Mouse (Mus musculus) right cerebral cortex, postnatal 4 days (tissue): Measurements from ENCODE around the gene March9.

Experiments used
- DNase-seq: peaks from one replicate; pipeline ENCODE4 v3.0.0-alpha.2; 2022

The March9 gene

GRCm38 (mm10) chr10:127059968-127060916 lies at the start of gene March9:
Gene March9 (minus strand): TSS chr10:127060184.
- peak; percentile 79 for DNase-seq

- no peak for DNase-seq
Observed at GRCm38 (mm10) chr10:127108262-127108583, 48.2 kb upstream of the March9 start.

DNA sequence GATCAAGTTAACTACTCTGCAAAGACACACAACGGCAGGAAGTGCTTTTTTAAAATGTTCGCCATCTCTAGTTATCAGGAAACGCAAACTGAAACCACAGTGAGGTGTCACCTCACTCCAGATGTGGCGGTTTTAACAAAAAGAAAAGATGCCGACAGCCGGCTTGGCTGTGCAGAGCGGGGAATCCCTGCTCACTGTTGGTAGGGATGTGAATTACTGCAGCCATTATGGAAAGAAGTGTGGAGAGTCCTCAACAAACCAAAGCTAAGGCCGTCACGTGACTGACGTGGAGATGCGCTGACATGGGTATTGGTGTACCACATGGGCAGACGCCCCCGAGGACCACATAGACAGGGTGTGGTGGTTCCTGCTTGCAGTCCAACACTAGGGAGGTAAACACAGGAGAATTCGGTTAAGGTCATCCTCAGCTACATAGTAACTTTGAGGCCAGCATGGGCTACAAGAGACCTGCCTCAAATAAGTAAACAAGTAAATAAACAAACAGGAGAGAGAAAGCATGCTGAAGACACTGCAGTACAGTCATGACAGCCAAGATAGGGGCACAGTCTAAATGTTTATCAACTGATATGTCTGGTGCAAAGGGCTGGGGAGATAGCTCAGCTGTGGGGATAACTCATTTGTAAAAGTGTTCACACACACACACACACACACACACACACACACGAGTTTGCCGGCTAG lies 47.7 kb upstream of the March9 start:
- no peak for DNase-seq

DNA sequence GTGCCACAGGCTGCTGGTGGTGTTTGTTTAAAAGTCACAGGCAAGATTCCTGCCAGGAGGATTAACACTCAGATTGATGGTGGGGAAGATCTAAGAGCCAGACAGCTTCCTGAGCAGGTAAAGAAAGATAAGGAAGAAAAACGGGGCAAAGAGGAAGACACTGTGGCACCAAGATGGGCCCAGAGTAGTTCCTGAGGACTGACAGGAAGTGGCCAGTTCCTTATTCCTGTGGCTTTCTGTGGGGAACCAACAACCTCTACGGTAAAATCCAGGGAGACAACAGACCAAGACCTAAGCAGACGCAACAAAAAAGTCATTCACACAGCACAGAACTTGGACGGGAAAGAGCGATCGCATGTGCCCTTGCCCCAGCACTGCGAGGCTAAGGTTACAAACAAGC lies 43.6 kb upstream of the March9 start:
- DNase-seq, result no peak

DNA sequence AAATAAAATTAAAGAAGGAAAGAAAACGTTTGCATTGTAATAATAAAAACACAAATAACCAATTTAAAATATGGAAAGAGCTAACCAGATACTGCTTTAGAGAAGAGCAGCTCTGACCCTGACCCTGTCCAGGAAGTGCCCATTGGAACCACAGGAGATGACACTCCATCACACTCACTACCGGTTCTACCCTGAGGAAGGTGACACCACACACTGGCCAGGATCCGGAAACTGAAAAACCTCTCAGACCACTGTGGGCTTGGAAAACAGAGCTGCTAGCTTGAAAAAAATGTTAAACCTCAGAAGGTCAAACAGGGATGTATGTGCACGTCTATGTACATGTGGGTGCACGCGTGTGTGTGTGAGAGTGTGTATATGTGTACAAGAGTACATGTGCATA lies 41.2 kb upstream of the March9 start:
- DNase-seq, result no peak

DNA sequence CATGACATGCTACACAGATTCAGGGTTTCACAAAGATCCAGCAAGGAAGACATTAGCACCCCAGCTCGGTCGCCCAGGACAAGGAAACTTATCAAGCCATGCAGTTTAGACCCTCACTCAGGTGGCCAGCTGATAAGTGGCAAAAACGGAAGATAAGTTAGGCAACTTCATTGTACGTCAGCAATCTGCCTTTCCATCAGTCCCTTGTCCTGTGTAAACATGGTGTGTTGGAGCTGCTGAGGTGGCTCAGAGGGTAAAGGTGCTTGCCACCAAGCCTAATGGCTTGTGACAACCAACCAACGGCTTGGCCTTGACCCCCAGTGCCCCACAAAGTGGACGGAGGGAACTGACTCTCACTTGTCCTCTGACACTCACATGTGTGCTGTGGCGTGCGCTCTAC lies 40.4 kb upstream of the March9 start:
- DNase-seq, result no peak

- DNase-seq, result no peak
Observed at GRCm38 (mm10) chr10:127099868-127100267, 39.9 kb upstream of the March9 start.

DNA sequence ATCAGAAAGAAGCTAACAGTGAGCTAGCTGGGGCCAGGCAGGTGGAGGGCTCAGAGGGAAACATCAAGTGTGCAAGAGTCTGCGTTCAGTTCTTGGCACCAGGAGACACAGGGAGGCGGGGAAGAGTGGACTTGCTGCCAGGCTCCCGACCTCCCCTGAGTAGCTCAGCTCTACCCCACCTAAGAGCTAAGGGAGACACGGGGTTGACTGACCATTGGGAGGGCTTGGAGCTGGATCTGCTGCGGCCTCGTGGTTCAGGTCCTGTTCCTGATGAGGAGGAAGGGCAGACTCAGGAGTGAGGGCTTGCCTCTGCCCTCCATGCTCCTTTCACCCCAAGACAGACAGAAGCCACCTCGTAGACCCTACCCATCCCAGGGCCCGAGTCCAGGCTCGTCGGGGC lies 39.2 kb upstream of the March9 start:
- no peak for DNase-seq

- DNase-seq, result peak; percentile 21
Observed at GRCm38 (mm10) chr10:127098514-127098913, 38.5 kb upstream of the March9 start.

DNA sequence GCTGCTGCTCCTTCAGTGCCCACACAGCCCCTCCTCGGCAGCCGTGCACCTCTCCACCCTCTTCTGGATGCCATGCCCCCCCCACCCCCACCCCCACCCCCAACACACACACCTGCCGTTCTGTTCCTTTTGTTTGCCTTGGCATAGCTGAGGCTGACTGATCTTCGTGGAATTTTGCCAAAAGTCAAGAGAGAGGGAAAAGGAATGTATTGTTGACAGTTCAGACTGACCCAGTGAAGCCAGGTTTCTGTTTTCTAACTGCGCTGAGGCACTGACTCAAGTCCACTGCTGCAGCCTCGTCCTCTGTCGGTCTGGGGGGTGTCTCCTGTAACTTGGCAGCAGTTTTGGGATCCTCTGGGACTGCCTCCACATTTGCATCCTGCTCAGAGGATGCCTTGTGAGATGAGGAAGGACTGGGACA lies 34.4 kb upstream of the March9 start:
- no peak for DNase-seq

DNA sequence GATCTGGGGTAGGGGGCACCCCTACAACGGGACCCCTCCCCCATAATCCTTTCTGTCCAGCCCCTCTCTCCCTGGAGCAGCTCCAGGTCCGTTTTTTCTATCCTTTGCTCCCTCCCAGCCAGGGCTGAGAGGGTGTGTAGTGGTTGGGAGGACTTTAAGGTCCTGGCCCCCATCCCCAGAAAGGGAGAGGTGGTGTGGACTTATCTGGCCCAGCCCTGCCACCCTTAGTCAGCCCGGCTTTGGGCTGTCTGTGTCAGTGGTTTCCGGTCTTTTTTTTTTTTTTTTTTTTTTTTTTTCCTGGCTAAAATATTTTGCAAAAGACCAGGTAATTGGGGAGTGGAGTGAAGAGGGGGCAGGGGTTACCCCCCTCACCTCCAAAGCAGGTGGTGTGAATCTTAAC lies 32.8 kb upstream of the March9 start:
- DNase-seq, result no peak

- DNase-seq, result no peak
Observed at GRCm38 (mm10) chr10:127091507-127092396, 31.8 kb upstream of the March9 start.

GRCm38 (mm10) chr10:127090560-127091411 lies 30.8 kb upstream of the March9 start:
- peak; percentile 57 for DNase-seq

GRCm38 (mm10) chr10:127085633-127086032 lies 25.6 kb upstream of the March9 start:
- no peak for DNase-seq

- no peak for DNase-seq
Observed at GRCm38 (mm10) chr10:127085052-127085451, 25.1 kb upstream of the March9 start.

GRCm38 (mm10) chr10:127083915-127084306 lies 23.9 kb upstream of the March9 start:
- no peak for DNase-seq

GRCm38 (mm10) chr10:127083292-127083914 lies 23.4 kb upstream of the March9 start:
- DNase-seq, result no peak

DNA sequence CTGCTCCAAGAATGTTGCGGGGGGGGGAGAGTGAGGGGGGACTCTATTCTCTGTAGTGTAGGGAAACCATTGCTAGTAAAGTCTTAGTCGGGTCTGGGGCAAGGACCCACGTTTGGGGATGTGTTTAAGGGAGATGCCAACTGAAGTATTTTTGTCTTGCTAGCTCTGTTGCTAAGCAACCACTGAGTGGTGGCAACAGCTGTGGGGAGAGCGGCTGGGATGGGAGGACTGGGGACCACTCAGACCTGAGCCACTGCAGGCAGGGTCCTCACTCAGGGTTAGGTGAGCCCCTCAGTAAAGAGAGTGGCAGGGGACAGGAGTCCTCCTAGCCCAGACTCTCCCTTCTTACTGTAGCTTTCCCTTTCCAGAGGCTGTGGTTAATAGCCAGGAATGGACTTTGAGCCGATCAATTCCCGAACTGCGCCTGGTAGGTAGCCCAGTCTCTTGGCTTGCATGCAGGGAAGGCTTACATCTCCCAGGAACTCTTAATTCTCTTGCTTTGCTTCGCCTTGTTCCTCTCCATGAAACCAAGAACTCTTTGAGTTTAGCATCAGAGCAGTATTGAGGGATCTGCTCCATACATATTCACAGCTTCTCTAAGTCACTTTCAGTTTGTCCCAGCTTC lies 22.1 kb upstream of the March9 start:
- DNase-seq, result no peak

GRCm38 (mm10) chr10:127080901-127081780 lies 21.2 kb upstream of the March9 start:
- no peak for DNase-seq
